Mouse (Mus musculus) E14TG2a.4 (cell line): ENCODE measurements around the gene 4930524J08Rik.

Experiments
- CTCF ChIP-seq: conservative IDR thresholded peaks from 2 replicates; pipeline ENCODE4 v1.5.1; 2014; ENCODE audit warnings: low read length
- NANOG ChIP-seq: IDR thresholded peaks from 2 replicates; pipeline ENCODE4 v1.6.1; 2014; ENCODE audit warnings: borderline replicate concordance, low read length, mixed read lengths
- POU5F1 ChIP-seq: IDR thresholded peaks from 2 replicates; pipeline ENCODE4 v1.6.1; 2014; ENCODE audit warnings: low read length, borderline replicate concordance

GRCm38 (mm10) chr5:99941273-99941672 lies 37.6 kb upstream of the 4930524J08Rik start:
- no peak for TF ChIP-seq CTCF
- TF ChIP-seq NANOG = no peak
- no peak for TF ChIP-seq POU5F1
